18 mouse cellular contexts compared by ENCODE assay signal in the genomic region with DNA sequence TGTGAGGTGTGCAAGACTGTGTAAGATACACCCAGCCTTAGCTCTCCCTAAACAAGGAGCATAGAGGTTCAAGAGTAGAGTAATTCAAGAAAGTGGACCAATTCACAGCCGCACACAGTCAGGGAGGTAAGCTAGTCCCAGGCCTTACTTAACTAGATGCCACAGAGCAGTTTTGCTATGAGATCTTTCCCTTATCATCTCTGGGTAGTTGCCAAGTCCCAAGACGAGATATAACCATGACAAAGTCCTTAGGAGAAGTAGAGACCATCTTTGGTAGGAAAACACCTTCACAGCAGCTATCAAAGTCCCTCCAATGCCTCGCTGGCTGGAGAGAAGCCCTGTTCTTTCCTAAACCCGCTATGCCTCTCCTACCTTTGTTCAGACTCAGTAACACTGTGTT.
"Had no signal": no experiment of that assay in that cellular context is flagged by ENCODE, and none has a peak within 500 bp of the region (broad histone marks: within the 10 kb centered on the region; RNA-seq: fewer than 3 reads in every experiment).

No protein-coding gene starts in this region.

- H3K36me3 ChIP-seq: lung, embryonic 15.5 days; midbrain, embryonic 13.5 days; midbrain, embryonic 15.5 days; neural tube, embryonic 12.5 days; stomach, embryonic 15.5 days had no signal

- H3K9ac ChIP-seq: lung, embryonic 15.5 days; midbrain, embryonic 13.5 days; midbrain, embryonic 15.5 days; neural tube, embryonic 12.5 days; stomach, embryonic 15.5 days had no signal

- H3K27me3 ChIP-seq: lung, embryonic 15.5 days; megakaryocyte, embryonic 14.5 days; midbrain, embryonic 13.5 days; midbrain, embryonic 15.5 days; neural tube, embryonic 12.5 days; stomach, embryonic 15.5 days had no signal

- H3K4me1 ChIP-seq: midbrain, embryonic 13.5 days; midbrain, embryonic 15.5 days; neural tube, embryonic 12.5 days; stomach, embryonic 15.5 days had no signal

- H3K4me2 ChIP-seq: lung, embryonic 15.5 days; midbrain, embryonic 11.5 days; midbrain, embryonic 13.5 days; midbrain, embryonic 15.5 days; neural tube, embryonic 12.5 days; stomach, embryonic 15.5 days had no signal

- H3K9me3 ChIP-seq: lung, embryonic 15.5 days; megakaryocyte, embryonic 14.5 days; midbrain, embryonic 13.5 days; midbrain, embryonic 15.5 days; neural tube, embryonic 12.5 days; stomach, embryonic 15.5 days had no signal

- H3K27ac ChIP-seq: lung, embryonic 15.5 days; macrophage; midbrain, embryonic 13.5 days; midbrain, embryonic 15.5 days; neural tube, embryonic 12.5 days; stomach, embryonic 15.5 days; stomach, postnatal 0 days had no signal

- H3K4me3 ChIP-seq: lung, embryonic 15.5 days; midbrain, embryonic 13.5 days; midbrain, embryonic 15.5 days; neural tube, embryonic 12.5 days; stomach, embryonic 15.5 days had no signal

- ATAC-seq: lung, postnatal 0 days; midbrain, embryonic 13.5 days; midbrain, embryonic 15.5 days had no signal

- DNase-seq: lung, adult 2 months; lung, postnatal 14 days; lung, postnatal 36 days; right cerebral cortex, postnatal 25 days; right cerebral cortex, postnatal 4 days; thymus, adult 2 months; thymus, postnatal 25 days; thymus, postnatal 4 days had no signal
